Mouse (Mus musculus) WW6 (cell line): ENCODE data around the gene Dnajc21.

Experiments used
- DNase-seq: peaks from one replicate; pipeline ENCODE4 v3.0.0-alpha.2; 2013; ENCODE audit warnings: low read depth, low spot score

The Dnajc21 gene

GRCm38 (mm10) chr15:10436893-10437292 is 33.4 kb downstream of the Dnajc21 start:
- no peak for DNase-seq

- no peak for DNase-seq
Observed at GRCm38 (mm10) chr15:10426545-10427266, 43.6 kb downstream of the Dnajc21 start.

- no peak for DNase-seq
Observed at GRCm38 (mm10) chr15:10426124-10426523, 44.2 kb downstream of the Dnajc21 start.

- no peak for DNase-seq
Observed at GRCm38 (mm10) chr15:10421785-10422144, 48.6 kb downstream of the Dnajc21 start.

- no peak for DNase-seq
Observed at GRCm38 (mm10) chr15:10421138-10421784, 49.1 kb downstream of the Dnajc21 start.

GRCm38 (mm10) chr15:10413656-10414055 is 56.7 kb downstream of the Dnajc21 start:
- DNase-seq: no peak

GRCm38 (mm10) chr15:10410881-10411280 is 59.4 kb downstream of the Dnajc21 start:
- no peak for DNase-seq

- no peak for DNase-seq
Observed at GRCm38 (mm10) chr15:10409842-10410241, 60.5 kb downstream of the Dnajc21 start.

GRCm38 (mm10) chr15:10400415-10400814 is 69.9 kb downstream of the Dnajc21 start:
- no peak for DNase-seq

GRCm38 (mm10) chr15:10399795-10400194 is 70.5 kb downstream of the Dnajc21 start:
- DNase-seq: no peak
